16 mouse cellular contexts compared by ENCODE assay signal in the genomic region with DNA sequence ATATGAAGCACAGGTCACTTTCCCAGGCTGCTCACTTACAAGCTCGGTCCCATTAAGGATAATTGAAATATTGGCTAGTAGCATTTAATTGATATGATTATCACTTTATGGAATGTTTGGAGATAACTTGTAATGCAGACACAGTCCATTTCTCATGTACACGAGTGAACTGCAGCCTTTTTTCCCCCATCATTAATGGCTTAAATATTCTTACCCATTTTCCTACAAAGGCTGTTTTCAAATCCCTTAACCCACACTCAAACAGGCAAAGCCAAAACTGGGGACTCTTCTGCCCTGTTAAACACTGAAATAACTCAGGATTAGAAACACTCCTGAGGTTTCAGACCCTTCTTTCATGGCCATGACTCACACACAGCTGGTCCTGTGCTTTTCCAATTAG.
"Had no signal": no experiment of that assay in that cellular context is flagged by ENCODE, and none has a peak within 500 bp of the region (broad histone marks: within the 10 kb centered on the region; RNA-seq: fewer than 3 reads in every experiment).

No protein-coding gene starts in this region.

- H3K4me1 ChIP-seq: limb, embryonic 13.5 days; midbrain, embryonic 10.5 days had no signal

- H3K27me3 ChIP-seq: limb, embryonic 13.5 days had no signal

- H3K36me3 ChIP-seq: limb, embryonic 13.5 days; midbrain, embryonic 10.5 days had no signal

- H3K9me3 ChIP-seq: limb, embryonic 13.5 days; midbrain, embryonic 10.5 days had no signal

- H3K4me2 ChIP-seq: limb, embryonic 13.5 days had no signal

- DNase-seq: kidney, adult 9 months; kidney, postnatal 4 days; left cerebral cortex, postnatal 4 days; lung, adult 2 months; lung, postnatal 36 days; midbrain, embryonic 14.5 days; right cerebral cortex, postnatal 4 days; spleen, adult 18-20 months; thymus, adult 18-20 months; thymus, postnatal 14 days had no signal

- H3K4me3 ChIP-seq: limb, embryonic 13.5 days; midbrain, embryonic 10.5 days had no signal

- H3K9ac ChIP-seq: limb, embryonic 13.5 days; liver, embryonic 14.5 days had no signal

- ATAC-seq: intestine, postnatal 0 days; lung, postnatal 0 days had no signal

- H3K27ac ChIP-seq: kidney, postnatal 0 days; limb, embryonic 13.5 days; liver, embryonic 14.5 days; midbrain, embryonic 10.5 days had no signal
